Mouse (Mus musculus) CH12.LX (cell line): ENCODE measurements at regions not wholly inside any gene's neighbourhood (a gene's known extent, or its start where the extent isn't known, plus 50 kb on each side); places are given as distances from the start of the nearest gene placed in this dataset.
"Not testable (repeated sequence)": the region's sequence is repeated elsewhere in the genome, so short reads cannot be mapped to it uniquely, and the experiment has no call there.

Source experiments
- DNase-seq: peaks from one replicate; pipeline ENCODE4 v3.0.0-alpha.2; 2013; ENCODE audit errors: extremely low read depth
- H3K27ac ChIP-seq: 2 replicates; pipeline ENCODE4 v1.5.1; 2012; ENCODE audit warnings: low read depth, mild to moderate bottlenecking, control low read depth, moderate library complexity; ENCODE audit not compliant: insufficient read depth
- H3K27me3 ChIP-seq: replicated peaks from 2 replicates; pipeline ENCODE3; 2012; ENCODE audit warnings: inconsistent platforms
- H3K36me3 ChIP-seq, 2 experiments: replicated peaks in 1 of 2; 2 replicates each; pipeline versions ENCODE3 to v1.6.1; 2012; ENCODE audit warnings: inconsistent platforms in 1 of 2, low read length in 1 of 2, mild to moderate bottlenecking in 1 of 2, mixed read lengths in 1 of 2, moderate library complexity in 1 of 2; ENCODE audit not compliant: control insufficient read depth in 1 of 2, insufficient read depth in 1 of 2
- H3K4me1 ChIP-seq, 2 experiments: 2 replicates each; pipeline ENCODE4 v1.6.1; 2012; ENCODE audit warnings: inconsistent platforms in 1 of 2, moderate library complexity in 1 of 2; ENCODE audit not compliant: insufficient read depth in 2 of 2, control insufficient read depth in 1 of 2
- H3K4me2 ChIP-seq: 2 replicates; pipeline ENCODE4 v1.6.1; 2012; ENCODE audit warnings: low read depth, mild to moderate bottlenecking, control low read depth; ENCODE audit not compliant: poor library complexity, insufficient read depth, severe bottlenecking
- H3K4me3 ChIP-seq, 3 experiments: fragments of 150-350 bp in 1 of 3; sonication (generic) in 1 of 3; replicated peaks in 1 of 3; 2 replicates each; pipeline versions ENCODE3 to v1.5.1; 2011 to 2012; ENCODE audit warnings: low read depth in 2 of 3, low read length in 2 of 3, mild to moderate bottlenecking in 2 of 3, moderate library complexity in 2 of 3, control low read depth in 1 of 3, improper control_type of control experiment in 1 of 3, inconsistent platforms in 1 of 3, mixed read lengths in 1 of 3; ENCODE audit not compliant: poor library complexity in 1 of 3
- H3K79me2 ChIP-seq: replicated peaks from 2 replicates; pipeline ENCODE4 v1.6.1; 2012; ENCODE audit warnings: mild to moderate bottlenecking, moderate library complexity; ENCODE audit not compliant: control insufficient read depth, poor library complexity, insufficient read depth, severe bottlenecking; ENCODE audit errors: extremely low read depth
- H3K9ac ChIP-seq: 2 replicates; pipeline ENCODE4 v1.6.1; 2012; ENCODE audit warnings: low read depth, mild to moderate bottlenecking, control low read depth, moderate library complexity; ENCODE audit not compliant: insufficient read depth
- H3K9me3 ChIP-seq: replicated peaks from 2 replicates; pipeline ENCODE3; 2012; ENCODE audit warnings: low read length, inconsistent platforms, mixed read lengths
- CTCF ChIP-seq, 2 experiments: IDR thresholded peaks in 1 of 2; conservative IDR thresholded peaks in 1 of 2; 2 replicates each; pipeline ENCODE4 v1.5.1; 2011 to 2012; ENCODE audit warnings: low read depth in 2 of 2, low read length in 2 of 2, improper control_type of control experiment in 1 of 2, inconsistent platforms in 1 of 2, mild to moderate bottlenecking in 1 of 2, moderate library complexity in 1 of 2
- RAD21 ChIP-seq: IDR thresholded peaks from 2 replicates; pipeline ENCODE4 v1.6.1; 2011; ENCODE audit warnings: low read depth, mild to moderate bottlenecking, low read length, improper control_type of control experiment, moderate library complexity
- dilution Hi-C: fragments of 300-500 bp; cut with MboI; formaldehyde crosslinking; loops from 2 replicates; pipeline ENCODE4 v1.14.3; 2020; ENCODE audit warnings: low sequenced_read_pairs; ENCODE audit not compliant: extremely low pct_unique_long_range_greater_than_20kb, extremely low pct_ligation_motif_present
- in situ Hi-C: fragments of 300-500 bp; cut with MboI; formaldehyde crosslinking; loops from 3 replicates; pipeline ENCODE4 v1.14.3; 2019; ENCODE audit warnings: low sequenced_read_pairs, low pct_ligation_motif_present, low pct_unique_long_range_greater_than_20kb, mixed read lengths

- H3K9me3 ChIP-seq, H3K27ac ChIP-seq, H3K79me2 ChIP-seq, dilution Hi-C loops, H3K4me3 ChIP-seq, in situ Hi-C loops, H3K27me3 ChIP-seq, H3K36me3 ChIP-seq, H3K4me1 ChIP-seq, H3K9ac ChIP-seq: not testable (repeated sequence)
- peak overlapping the region; percentile 36; the same call in 1 of the 2 replicates for H3K4me2 ChIP-seq
- peak; percentile 22 for DNase-seq
- TF ChIP-seq RAD21, result peak; percentile 33
- TF ChIP-seq CTCF (conservative IDR thresholded peaks at IDR 0.05 in 1 of 2, IDR thresholded peaks at IDR 0.05 in 1 of 2; ENCODE audit: low read depth in 2 of 2, low read length in 2 of 2), result peak; percentile 28 to 48; a peak in 3 of 4 replicates
- TF ChIP-seq, all 38 proteins: peak for 2; not testable (repeated sequence) for 36
These were observed 205.3 kb upstream of the Dock11 start for GRCm38 (mm10) chrX:35683332-35683731.
